Mouse (Mus musculus) myocyte (in vitro differentiated cells): ENCODE data around the gene Adpgk.

Experiments used
- CEBPB ChIP-seq: IDR thresholded peaks from 2 replicates; pipeline ENCODE4 v1.6.1; 2011; ENCODE audit warnings: mild to moderate bottlenecking, moderate library complexity; ENCODE audit not compliant: poor library complexity, insufficient read depth, severe bottlenecking
- E2F4 ChIP-seq: IDR thresholded peaks from one replicate; pipeline ENCODE4 v1.6.1; 2011; ENCODE audit warnings: mild to moderate bottlenecking, control low read depth, moderate library complexity; ENCODE audit not compliant: insufficient read depth
- MAX ChIP-seq: IDR thresholded peaks from one replicate; pipeline ENCODE4 v1.6.1; 2011; ENCODE audit warnings: low read depth, mild to moderate bottlenecking, control low read depth
- MYOD1 ChIP-seq, 3 experiments: IDR thresholded peaks; one replicate each; pipeline ENCODE4 v1.6.1; 2011; ENCODE audit warnings: control low read depth in 2 of 3, low read depth in 2 of 3, mild to moderate bottlenecking in 2 of 3, moderate library complexity in 1 of 3; ENCODE audit not compliant: insufficient read length in 2 of 3, control insufficient read depth in 1 of 3
- MYOG ChIP-seq, 3 experiments: IDR thresholded peaks; one replicate each; pipeline ENCODE4 v1.6.1; 2011; ENCODE audit warnings: control low read depth in 2 of 3, low read depth in 2 of 3, mild to moderate bottlenecking in 2 of 3; ENCODE audit not compliant: insufficient read length in 2 of 3, control insufficient read depth in 1 of 3, insufficient read depth in 1 of 3
- POLR2A ChIP-seq: IDR thresholded peaks from one replicate; pipeline ENCODE4 v1.6.1; 2011; ENCODE audit warnings: low read depth, mild to moderate bottlenecking, control low read depth, moderate library complexity; ENCODE audit not compliant: insufficient read length
- POLR2AphosphoS2 ChIP-seq: IDR thresholded peaks from one replicate; pipeline ENCODE4 v1.6.1; 2011; ENCODE audit warnings: low read depth, control low read depth; ENCODE audit not compliant: insufficient read length
- REST ChIP-seq: IDR thresholded peaks from one replicate; pipeline ENCODE4 v1.6.1; 2011; ENCODE audit warnings: mild to moderate bottlenecking, control low read depth, moderate library complexity; ENCODE audit not compliant: insufficient read depth, insufficient read length
- SRF ChIP-seq: IDR thresholded peaks from one replicate; pipeline ENCODE4 v1.6.1; 2011; ENCODE audit warnings: low read depth; ENCODE audit not compliant: control insufficient read depth, insufficient read length
- TCF12 ChIP-seq: IDR thresholded peaks from one replicate; pipeline ENCODE4 v1.6.1; 2011; ENCODE audit warnings: mild to moderate bottlenecking, control low read depth; ENCODE audit not compliant: poor library complexity, insufficient read depth, severe bottlenecking
- TCF3 ChIP-seq: IDR thresholded peaks from one replicate; pipeline ENCODE4 v1.6.1; 2011; ENCODE audit warnings: low read depth, control low read depth; ENCODE audit not compliant: insufficient read length
- USF1 ChIP-seq: IDR thresholded peaks from one replicate; pipeline ENCODE4 v1.6.1; 2011; ENCODE audit warnings: low read depth, mild to moderate bottlenecking, control low read depth, moderate library complexity

- TF ChIP-seq POLR2AphosphoS2 (no peak), MAX (no peak), POLR2A (no peak), TCF3 (no peak), MYOG (IDR thresholded peaks at IDR 0.05; ENCODE audit: control insufficient read depth in 1 of 3, insufficient read depth in 1 of 3, insufficient read length in 2 of 3, low read depth in 2 of 3) (no peak), MYOD1 (IDR thresholded peaks at IDR 0.05; ENCODE audit: control insufficient read depth in 1 of 3, insufficient read length in 2 of 3, low read depth in 2 of 3) (no peak), E2F4 (no peak), CEBPB (no peak), TCF12 (no peak), SRF (no peak), USF1 (no peak), REST (no peak)
Measured at GRCm38 (mm10) chr9:59311284-59311670, 19.9 kb downstream of the Adpgk start.
